Mouse (Mus musculus) adrenal gland, adult 8-10 months (tissue): ENCODE data around the gene Gm7029. TPM values are rescaled to one million over a fixed set of nuclear protein-coding genes. Genes with fewer than 3 reads are reported as not detected.

ENCODE experiments used
- DNase-seq: peaks from one replicate; pipeline ENCODE4 v3.0.0; 2022
- microRNA-seq, 2 experiments: library from miRNA; unstranded; fragments of <30 nt; microRNA quantifications; one replicate each; pipeline ENCODE4 v1.2.0; 2022
- total RNA-seq, 4 experiments: library from RNA; stranded (reverse); gene quantifications; 2 replicates each; pipeline ENCODE4 v1.2.4; 2022

The Gm7029 gene
- total RNA-seq, 4 experiments from 2014 or later = not detected

- no peak for DNase-seq
Measured at GRCm38 (mm10) chr17:33913905-33914304, 40.3 kb downstream of the Gm7029 start.

GRCm38 (mm10) chr17:33914969-33915391, 41.3 kb downstream of the Gm7029 start:
- DNase-seq = no peak

- peak; percentile 97 for DNase-seq
Measured at GRCm38 (mm10) chr17:33915671-33916250, 42.1 kb downstream of the Gm7029 start, which contains the start of the genes Tapbp and Zbtb22. Gene Tapbp (plus strand): TSS chr17:33915899. Gene Zbtb22 (plus strand): TSS chr17:33915904.

- no peak for DNase-seq
Measured at GRCm38 (mm10) chr17:33916294-33916693, 42.7 kb downstream of the Gm7029 start.

- peak; percentile 55 for DNase-seq
Measured at GRCm38 (mm10) chr17:33916847-33917655, 43.4 kb downstream of the Gm7029 start.

- no peak for DNase-seq
Measured at GRCm38 (mm10) chr17:33917656-33918292, 44.1 kb downstream of the Gm7029 start.

- no peak for DNase-seq
Measured at GRCm38 (mm10) chr17:33918293-33919203, 44.9 kb downstream of the Gm7029 start.

- peak; percentile 90 for DNase-seq
Measured at GRCm38 (mm10) chr17:33919351-33920281, 46.0 kb downstream of the Gm7029 start.

- DNase-seq = peak; percentile 79
Measured at GRCm38 (mm10) chr17:33920282-33921097, 46.9 kb downstream of the Gm7029 start.

GRCm38 (mm10) chr17:33921361-33921760, 47.7 kb downstream of the Gm7029 start:
- no peak for DNase-seq

Small RNAs within 50 kb of the gene (microRNA-seq; reads per million reads assigned to microRNA genes)
- 0 reads per million in 2 experiments for gene Gm27740

Other genes starting within 250 kb of the Gm7029 start
- gene Zfp414, start 244.7 kb upstream of the Gm7029 start, total RNA-seq = 10 to 100 TPM; 35.0 to 68.4 (median 50.1) TPM
- gene Pram1, start 235.8 kb upstream of the Gm7029 start, total RNA-seq = 1 to 10 TPM in 2 of 4 experiments, under 1 TPM in 1, not detected in 1; 0.87 to 2.2 (median 2.1) TPM
- 100 to 1,000 TPM; 130 to 158 (median 141) TPM for gene Hnrnpm, start 187.0 kb upstream of the Gm7029 start, total RNA-seq
- 100 to 1,000 TPM in 3 of 4 experiments, 10 to 100 TPM in 1; 96.1 to 125 (median 112) TPM for gene March2, start 155.2 kb upstream of the Gm7029 start, total RNA-seq
- 100 to 1,000 TPM; 251 to 297 (median 270) TPM for gene Rab11b, start 113.3 kb upstream of the Gm7029 start, total RNA-seq
- 10 to 100 TPM; 37.2 to 78.4 (median 46.3) TPM for gene Angptl4, start 92.0 kb upstream of the Gm7029 start, total RNA-seq
- gene Kank3, start 63.3 kb upstream of the Gm7029 start, total RNA-seq = 100 to 1,000 TPM in 3 of 4 experiments, 10 to 100 TPM in 1; 69.8 to 130 (median 111) TPM
- gene Rps28, start 49.3 kb upstream of the Gm7029 start, total RNA-seq = 1,000 to 10,000 TPM; 1,538 to 1,820 (median 1,607) TPM
- gene Ndufa7, start 49.3 kb upstream of the Gm7029 start, total RNA-seq = 100 to 1,000 TPM; 371 to 504 (median 430) TPM
- 10 to 100 TPM; 29.5 to 63.3 (median 37.6) TPM for gene Cd320, start 30.7 kb upstream of the Gm7029 start, total RNA-seq
- gene Kifc1, start 16.8 kb downstream of the Gm7029 start, total RNA-seq = 1 to 10 TPM; 1.7 to 3.2 (median 2.6) TPM
- not detected for gene Platr17, start 31.3 kb downstream of the Gm7029 start, total RNA-seq
- 10 to 100 TPM; 30.2 to 36.2 (median 33.8) TPM for gene Daxx, start 35.6 kb downstream of the Gm7029 start, total RNA-seq
- 100 to 1,000 TPM; 195 to 259 (median 213) TPM for gene Tapbp, start 42.1 kb downstream of the Gm7029 start, total RNA-seq
- gene Zbtb22, start 42.1 kb downstream of the Gm7029 start, total RNA-seq = 10 to 100 TPM; 35.3 to 39.7 (median 37.5) TPM
- gene Rgl2, start 55.7 kb downstream of the Gm7029 start, total RNA-seq = 10 to 100 TPM; 42.1 to 76.2 (median 60.1) TPM
- 100 to 1,000 TPM in 1 of 4 experiments, 10 to 100 TPM in 3; 74.1 to 119 (median 79.6) TPM for gene Pfdn6, start 66.5 kb downstream of the Gm7029 start, total RNA-seq
- 10 to 100 TPM; 30.0 to 43.8 (median 35.1) TPM for gene Wdr46, start 66.8 kb downstream of the Gm7029 start, total RNA-seq
- gene B3galt4, start 77.7 kb downstream of the Gm7029 start, total RNA-seq = 1 to 10 TPM; 6.9 to 8.7 (median 7.6) TPM
- gene Vps52, start 82.0 kb downstream of the Gm7029 start, total RNA-seq = 10 to 100 TPM; 58.6 to 83.5 (median 69.6) TPM
- 100 to 1,000 TPM; 668 to 711 (median 693) TPM for gene Rps18, start 82.2 kb downstream of the Gm7029 start, total RNA-seq
- gene H2-K1, start 126.5 kb downstream of the Gm7029 start, total RNA-seq = 100 to 1,000 TPM; 493 to 638 (median 583) TPM
- 10 to 100 TPM; 42.7 to 84.4 (median 60.7) TPM for gene Ring1, start 150.8 kb downstream of the Gm7029 start, total RNA-seq
- gene H2-Ke6, start 154.2 kb downstream of the Gm7029 start, total RNA-seq = 100 to 1,000 TPM; 249 to 289 (median 271) TPM
- gene Slc39a7, start 157.8 kb downstream of the Gm7029 start, total RNA-seq = 100 to 1,000 TPM; 176 to 248 (median 200) TPM
- gene Rxrb, start 158.0 kb downstream of the Gm7029 start, total RNA-seq = 10 to 100 TPM; 54.8 to 70.9 (median 62.7) TPM
- gene Col11a2, start 165.6 kb downstream of the Gm7029 start, total RNA-seq = 1 to 10 TPM in 3 of 4 experiments, under 1 TPM in 1; 0.55 to 1.7 (median 1.4) TPM
- gene H2-Oa, start 218.5 kb downstream of the Gm7029 start, total RNA-seq = 1 to 10 TPM in 1 of 4 experiments, under 1 TPM in 3; 0.24 to 1.1 (median 0.64) TPM
- gene H2-DMa, start 245.7 kb downstream of the Gm7029 start, total RNA-seq = 10 to 100 TPM; 12.2 to 24.6 (median 21.1) TPM
- 100 to 1,000 TPM; 185 to 240 (median 215) TPM for gene Brd2, start 248.8 kb downstream of the Gm7029 start, total RNA-seq